Mouse (Mus musculus) MEL (cell line): Measurements from ENCODE around the gene Npc2. TPM values are rescaled to one million over a fixed set of nuclear protein-coding genes. Genes with fewer than 3 reads are reported as not detected.

ENCODE experiments used
- DNase-seq: peaks from one replicate; pipeline ENCODE4 v3.0.0; 2011; ENCODE audit warnings: low read depth, low spot score
- H3K27ac ChIP-seq: 2 replicates; pipeline ENCODE4 v1.5.1; 2012; ENCODE audit warnings: low read depth, mild to moderate bottlenecking, control low read depth, low read length, moderate library complexity; ENCODE audit not compliant: control insufficient read depth
- H3K27me3 ChIP-seq, 2 experiments: fragments of 150-350 bp in 1 of 2; sonication (generic) in 1 of 2; 2 replicates each; pipeline ENCODE4 v1.6.1; 2012; ENCODE audit warnings: low read length in 2 of 2, mild to moderate bottlenecking in 2 of 2, improper control_type of control experiment in 1 of 2, moderate library complexity in 1 of 2; ENCODE audit not compliant: insufficient read depth in 2 of 2, control insufficient read depth in 1 of 2
- H3K36me3 ChIP-seq, 2 experiments: 2 replicates each; pipeline ENCODE4 v1.6.1; 2012 to 2014; ENCODE audit warnings: low read length in 2 of 2, improper control_type of control experiment in 1 of 2, inconsistent platforms in 1 of 2, mild to moderate bottlenecking in 1 of 2; ENCODE audit not compliant: insufficient read depth in 2 of 2, control insufficient read depth in 1 of 2
- H3K4me1 ChIP-seq, 2 experiments: fragments of 150-350 bp in 1 of 2; sonication (generic) in 1 of 2; 2 replicates each; pipeline ENCODE4 v1.6.1; 2012; ENCODE audit warnings: low read length in 2 of 2, improper control_type of control experiment in 1 of 2, mild to moderate bottlenecking in 1 of 2; ENCODE audit not compliant: insufficient read depth in 2 of 2, control insufficient read depth in 1 of 2
- H3K4me3 ChIP-seq, 2 experiments: fragments of 150-350 bp in 1 of 2; sonication (generic) in 1 of 2; 2 replicates each; pipeline ENCODE4 v1.5.1; 2012; ENCODE audit warnings: low read depth in 2 of 2, low read length in 2 of 2, mild to moderate bottlenecking in 2 of 2, moderate library complexity in 2 of 2, control low read depth in 1 of 2, improper control_type of control experiment in 1 of 2; ENCODE audit not compliant: control insufficient read depth in 1 of 2, insufficient read depth in 1 of 2
- H3K79me2 ChIP-seq: 2 replicates; pipeline ENCODE4 v1.6.1; 2012; ENCODE audit warnings: mild to moderate bottlenecking, low read length, moderate library complexity; ENCODE audit not compliant: control insufficient read depth, poor library complexity, insufficient read depth
- H3K9ac ChIP-seq: 2 replicates; pipeline ENCODE4 v1.6.1; 2012; ENCODE audit warnings: low read depth, mild to moderate bottlenecking, control low read depth, low read length, moderate library complexity; ENCODE audit not compliant: control insufficient read depth, poor library complexity, severe bottlenecking
- H3K9me3 ChIP-seq: fragments of 150-350 bp; sonication (generic); replicated peaks from 2 replicates; pipeline ENCODE4 v1.6.1; 2012; ENCODE audit warnings: mild to moderate bottlenecking, low read length, improper control_type of control experiment, moderate library complexity; ENCODE audit not compliant: insufficient read depth
- CHD2 ChIP-seq: IDR thresholded peaks from 2 replicates; pipeline ENCODE4 v1.6.1; 2011; ENCODE audit warnings: low read length, improper control_type of control experiment
- CTCF ChIP-seq, 3 experiments: IDR thresholded peaks in 2 of 3; conservative IDR thresholded peaks in 1 of 3; 2 replicates each; pipeline ENCODE4 v1.5.1; 2011 to 2012; ENCODE audit warnings: low read length in 3 of 3, low read depth in 2 of 3, mild to moderate bottlenecking in 2 of 3, improper control_type of control experiment in 1 of 3, inconsistent platforms in 1 of 3, mixed read lengths in 1 of 3, moderate library complexity in 1 of 3; ENCODE audit not compliant: control insufficient read depth in 1 of 3, insufficient read depth in 1 of 3, poor library complexity in 1 of 3, severe bottlenecking in 1 of 3
- ELF1 ChIP-seq: IDR thresholded peaks from 2 replicates; pipeline ENCODE4 v1.6.1; 2014; ENCODE audit warnings: low read depth, mild to moderate bottlenecking, inconsistent platforms, low read length, improper control_type of control experiment, moderate library complexity
- EP300 ChIP-seq, 2 experiments: IDR thresholded peaks; 2 replicates each; pipeline ENCODE4 v1.6.1; 2011; ENCODE audit warnings: improper control_type of control experiment in 2 of 2, low read length in 2 of 2, low read depth in 1 of 2, mild to moderate bottlenecking in 1 of 2
- ETS1 ChIP-seq: IDR thresholded peaks from 2 replicates; pipeline ENCODE4 v1.6.1; 2012; ENCODE audit warnings: low read depth, mild to moderate bottlenecking, inconsistent platforms, low read length, improper control_type of control experiment, moderate library complexity
- GATA1 ChIP-seq: IDR thresholded peaks from 2 replicates; pipeline ENCODE4 v1.6.1; 2011; ENCODE audit warnings: low read depth, low read length, improper control_type of control experiment
- JUND ChIP-seq: IDR thresholded peaks from 2 replicates; pipeline ENCODE4 v1.6.1; 2011; ENCODE audit warnings: low read depth, mild to moderate bottlenecking, improper control_type of control experiment, low read length
- KAT2A ChIP-seq: conservative IDR thresholded peaks from 2 replicates; pipeline ENCODE4 v1.6.1; 2012; ENCODE audit warnings: low read depth, low read length, improper control_type of control experiment, inconsistent platforms
- MAFK ChIP-seq: IDR thresholded peaks from 2 replicates; pipeline ENCODE4 v1.6.1; 2011; ENCODE audit warnings: low read depth, mild to moderate bottlenecking, low read length, improper control_type of control experiment, borderline replicate concordance
- MYC ChIP-seq: IDR thresholded peaks from 2 replicates; pipeline ENCODE4 v1.6.1; 2011; ENCODE audit warnings: low read depth, mild to moderate bottlenecking, low read length, improper control_type of control experiment, moderate library complexity
- NRF1 ChIP-seq: IDR thresholded peaks from 2 replicates; pipeline ENCODE4 v1.6.1; 2014; ENCODE audit warnings: low read depth, mild to moderate bottlenecking, inconsistent platforms, low read length, improper control_type of control experiment, moderate library complexity; ENCODE audit not compliant: poor library complexity, insufficient read depth, severe bottlenecking
- POLR2AphosphoS5 ChIP-seq: IDR thresholded peaks from 2 replicates; pipeline ENCODE4 v1.6.1; 2012; ENCODE audit warnings: low read depth, borderline replicate concordance, mild to moderate bottlenecking, inconsistent platforms, low read length, moderate library complexity, mixed read lengths
- RAD21 ChIP-seq: IDR thresholded peaks from 2 replicates; pipeline ENCODE4 v1.6.1; 2011; ENCODE audit warnings: mild to moderate bottlenecking, low read depth, low read length, improper control_type of control experiment
- TAL1 ChIP-seq: IDR thresholded peaks from 2 replicates; pipeline ENCODE4 v1.6.1; 2012; ENCODE audit warnings: mild to moderate bottlenecking, inconsistent platforms, low read length, moderate library complexity, mixed read lengths
- TBP ChIP-seq: IDR thresholded peaks from 2 replicates; pipeline ENCODE4 v1.8.0; 2011; ENCODE audit warnings: low read depth, low read length, improper control_type of control experiment
- USF1 ChIP-seq: IDR thresholded peaks from 2 replicates; pipeline ENCODE4 v1.6.1; 2014; ENCODE audit warnings: low read depth, mild to moderate bottlenecking, inconsistent platforms, low read length, improper control_type of control experiment, moderate library complexity
- USF2 ChIP-seq, 2 experiments: IDR thresholded peaks; 2 replicates each; pipeline ENCODE4 v1.6.1; 2011 to 2012; ENCODE audit warnings: improper control_type of control experiment in 2 of 2, low read length in 2 of 2, borderline replicate concordance in 1 of 2, inconsistent platforms in 1 of 2, low read depth in 1 of 2, mild to moderate bottlenecking in 1 of 2; ENCODE audit not compliant: insufficient read depth in 1 of 2
- ZC3H11A ChIP-seq: IDR thresholded peaks from 2 replicates; pipeline ENCODE4 v1.6.1; 2012; ENCODE audit warnings: low read depth, mild to moderate bottlenecking, inconsistent platforms, low read length, improper control_type of control experiment
- ZKSCAN1 ChIP-seq: IDR thresholded peaks from 2 replicates; pipeline ENCODE4 v1.6.1; 2012; ENCODE audit warnings: low read depth, mild to moderate bottlenecking, inconsistent platforms, low read length, improper control_type of control experiment, moderate library complexity
- ZMIZ1 ChIP-seq: IDR thresholded peaks from 2 replicates; pipeline ENCODE4 v1.6.1; 2012; ENCODE audit warnings: low read depth, mild to moderate bottlenecking, inconsistent platforms, low read length, improper control_type of control experiment, moderate library complexity
- ZNF384 ChIP-seq: IDR thresholded peaks from 2 replicates; pipeline ENCODE4 v1.6.1; 2012; ENCODE audit warnings: low read depth, mild to moderate bottlenecking, inconsistent platforms, low read length, improper control_type of control experiment
- polyA plus RNA-seq, 2 experiments: library from polyadenylated mRNA; stranded (reverse) in 1 of 2; unstranded in 1 of 2; fragments of >175 nt in 1 of 2; fragments of >200 nt in 1 of 2; gene quantifications; 2 replicates each; pipeline versions ENCODE4 v1.2.1 to v1.2.4; 2012; ENCODE audit warnings: low replicate concordance in 2 of 2, low read depth in 1 of 2; ENCODE audit not compliant: insufficient read length in 2 of 2, insufficient read depth in 1 of 2, missing spikeins in 1 of 2
- total RNA-seq: library from RNA; depleted of rRNA; stranded (reverse); fragments of 300-350 nt; gene quantifications from 2 replicates; pipeline ENCODE4 v1.2.3, GENCODE M21; 2012

Gene Npc2
- total and polyA plus RNA-seq, 3 experiments, result 48.9 to 63.1 TPM; not detected in 1

DNA sequence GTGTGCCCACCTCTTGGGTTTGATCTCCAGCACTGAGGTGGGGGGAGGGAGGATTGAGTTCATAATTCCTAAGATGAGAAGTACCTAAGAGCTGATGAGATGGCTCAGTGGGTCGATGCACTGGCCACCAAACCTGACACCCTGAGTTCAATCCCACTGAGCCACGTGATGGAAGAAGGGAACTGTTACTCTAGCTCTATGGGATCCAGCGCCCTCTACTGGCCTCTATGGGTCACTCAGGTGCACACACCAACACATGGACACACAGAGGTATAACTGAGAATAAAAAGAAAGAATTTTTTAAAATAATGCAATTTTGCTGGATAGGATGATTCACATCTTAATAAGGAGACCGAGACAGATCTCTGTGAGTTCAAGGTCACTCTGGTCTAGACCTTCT, 45.5 kb upstream of the Npc2 start:
- Histone ChIP-seq H3K36me3 (no peaks in the 10 kb centered on the region; a peak in 2 of 4 replicates), H3K27ac (no peak overlapping the region), H3K9me3 (no peaks in the 10 kb centered on the region), H3K4me3 (no peak overlapping the region), H3K9ac (no peak overlapping the region), H3K4me1 (peaks cover 3 to 4% of the 10 kb centered on the region in 2 experiments; a peak in 3 of 4 replicates), H3K79me2 (no peaks in the 10 kb centered on the region), H3K27me3 (peaks cover 0 to 1% of the 10 kb centered on the region in 2 experiments; a peak in 2 of 4 replicates)
- peak; percentile 25 for DNase-seq
- no peak for TF ChIP-seq JUND
- peak; percentile 29 to 41 (median 40); a peak in 5 of 6 replicates for TF ChIP-seq CTCF (IDR thresholded peaks at IDR 0.05 in 2 of 3, conservative IDR thresholded peaks at IDR 0.05 in 1 of 3; ENCODE audit: control insufficient read depth in 1 of 3, insufficient read depth in 1 of 3, low read depth in 2 of 3, low read length in 3 of 3, poor library complexity in 1 of 3, severe bottlenecking in 1 of 3)
- TF ChIP-seq KAT2A, result no peak
- peak; percentile 7; the same call in 1 of the 2 replicates for TF ChIP-seq RAD21
- 0 out of 2 replicates have a peak, but pooled peaks have one; percentile 6 for TF ChIP-seq USF1
- TF ChIP-seq USF2 (IDR thresholded peaks at IDR 0.05; ENCODE audit: borderline replicate concordance in 1 of 2, insufficient read depth in 1 of 2, low read depth in 1 of 2, low read length in 2 of 2), result no peak
- TF ChIP-seq GATA1, result no peak
- TF ChIP-seq TAL1, result no peak
- no peak for TF ChIP-seq CHD2
- no peak for TF ChIP-seq NRF1
- TF ChIP-seq ETS1, result no peak
- no peak for TF ChIP-seq TBP
- TF ChIP-seq ZMIZ1, result no peak
- TF ChIP-seq MAFK, result no peak

DNA sequence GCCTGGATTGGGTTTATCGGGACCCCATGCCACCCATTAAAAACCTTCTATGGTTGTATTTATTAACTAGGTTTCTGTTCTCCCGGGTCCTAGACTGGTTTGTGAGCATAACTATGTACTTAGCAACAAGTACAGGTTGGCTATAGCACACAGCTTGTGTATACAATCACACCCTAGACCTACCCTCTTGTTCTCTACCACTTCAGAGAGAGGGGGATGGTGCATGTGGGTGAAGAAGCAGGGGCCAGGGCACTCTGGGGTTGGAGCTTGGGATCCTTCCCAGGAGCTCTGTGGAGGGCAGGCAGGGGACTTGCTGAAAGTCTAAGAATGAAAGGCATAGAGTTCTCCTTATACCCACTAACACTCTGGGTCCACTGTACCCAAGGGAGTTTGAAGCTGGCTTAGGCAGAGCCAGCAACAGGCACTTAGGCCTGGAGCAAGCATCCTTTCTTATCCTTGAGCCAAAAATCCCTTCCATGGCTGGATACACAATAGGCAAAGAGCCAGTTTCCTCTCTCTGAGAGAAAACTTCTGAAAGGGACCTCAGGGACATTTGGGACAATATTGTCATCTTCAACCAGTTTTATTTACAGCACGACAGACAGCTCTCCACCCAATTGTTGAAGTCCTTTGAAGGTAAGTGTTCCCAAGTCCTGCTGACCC, 41.8 kb upstream of the Npc2 start:
- Histone ChIP-seq H3K9me3 (no peaks in the 10 kb centered on the region), H3K79me2 (no peaks in the 10 kb centered on the region), H3K4me1 (peaks cover 3 to 4% of the 10 kb centered on the region in 2 experiments; a peak in 3 of 4 replicates), H3K9ac (no peak overlapping the region), H3K27me3 (no peaks in the 10 kb centered on the region; a peak in 1 of 4 replicates), H3K4me3 (no peak overlapping the region), H3K36me3 (no peaks in the 10 kb centered on the region; a peak in 2 of 4 replicates), H3K27ac (no peak overlapping the region)
- TF ChIP-seq ZNF384 (no peak), ZC3H11A (no peak), POLR2AphosphoS5 (no peak), EP300 (IDR thresholded peaks at IDR 0.05; ENCODE audit: low read depth in 1 of 2, low read length in 2 of 2) (no peak), ELF1 (no peak), USF2 (IDR thresholded peaks at IDR 0.05; ENCODE audit: borderline replicate concordance in 1 of 2, insufficient read depth in 1 of 2, low read depth in 1 of 2, low read length in 2 of 2) (no peak), ZKSCAN1 (no peak), MYC (no peak)
- no peak for DNase-seq
